Mouse (Mus musculus) erythroblast, embryonic 14.5 days (primary cell): Measurements from ENCODE around the gene Cops7a.

Source experiments
- GATA1 ChIP-seq: IDR thresholded peaks from 2 replicates; pipeline ENCODE4 v1.6.1; 2012; ENCODE audit warnings: low read length, inconsistent platforms, mixed read lengths
- TAL1 ChIP-seq: IDR thresholded peaks from 3 replicates; pipeline ENCODE4 v1.6.1; 2012; ENCODE audit warnings: low read length, inconsistent platforms, mixed read lengths

DNA sequence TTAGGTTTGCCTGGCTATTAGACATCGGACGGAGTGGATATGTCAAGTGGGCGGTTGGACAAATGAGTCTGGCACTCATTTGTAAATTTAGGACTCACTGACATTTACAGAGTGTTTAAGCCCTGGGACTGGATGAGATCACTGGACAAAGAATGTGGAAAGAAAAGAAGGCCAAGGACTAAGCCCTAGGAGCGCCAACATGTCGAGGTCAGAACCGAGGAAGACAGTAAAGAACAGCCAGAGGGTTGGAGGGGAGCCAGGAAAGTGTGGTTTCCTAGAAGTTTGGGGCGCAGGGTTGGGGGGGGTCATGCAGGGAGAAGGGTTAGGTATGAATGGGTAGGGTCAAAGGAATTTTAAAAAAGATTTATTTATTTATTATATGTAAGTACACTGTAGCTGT, 29.9 kb upstream of the Cops7a start:
- TF ChIP-seq GATA1 (no peak), TAL1 (no peak)
